Mouse (Mus musculus): ENCODE measurements around the gene Prss3. TPM values are rescaled to one million over a fixed set of nuclear protein-coding genes. Genes with fewer than 3 reads are reported as not detected.
"Not testable (repeated sequence)": the region's sequence is repeated elsewhere in the genome, so short reads cannot be mapped to it uniquely, and the experiment has no call there.

Prss3 gene
- total RNA-seq (2021), result not detected
- long read RNA-seq, experiment 1, result 0 reads
- long read RNA-seq, experiment 2, result 0 reads

GRCm38 (mm10) chr6:41377578-41377977 lies at the start of gene Prss3:
Gene Prss3, minus strand, starts transcription at chr6:41377678.
- DNase-seq (ENCODE audit: low spot score in 2 of 2), result not testable (repeated sequence)

DNA sequence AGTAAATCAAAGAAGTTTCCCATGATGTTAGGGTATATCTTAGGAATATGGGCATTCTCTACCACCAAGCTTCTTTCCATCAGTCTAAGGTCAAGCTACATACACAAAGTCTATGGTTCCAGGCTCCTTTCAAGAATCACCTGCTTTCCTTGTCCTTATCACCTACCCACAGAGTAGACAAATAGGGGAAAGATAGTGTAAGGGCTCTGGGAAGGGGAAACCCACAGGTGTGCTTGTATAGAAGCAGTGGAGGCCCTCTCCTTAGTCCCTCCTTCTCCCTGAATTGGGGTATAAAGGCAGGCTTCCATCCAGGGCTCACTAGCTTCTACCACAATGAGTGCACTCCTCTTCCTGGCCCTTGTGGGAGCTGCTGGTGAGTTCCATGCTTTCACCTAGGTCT lies 14.6 kb upstream of the Prss3 start, which contains the start of gene Gm5771:
TSS of gene Gm5771 (plus strand) at position 301 of the 400 bp plus-strand sequence.
- not testable (repeated sequence) for DNase-seq (ENCODE audit: low spot score in 2 of 2)

- not testable (repeated sequence) for DNase-seq (ENCODE audit: low spot score in 2 of 2)
Measured at GRCm38 (mm10) chr6:41391640-41392039, 14.2 kb upstream of the Prss3 start.

GRCm38 (mm10) chr6:41386781-41387180 lies 9.3 kb upstream of the Prss3 start:
- no peak for DNase-seq (ENCODE audit: low spot score in 2 of 2)

GRCm38 (mm10) chr6:41373772-41374171 lies 3.7 kb downstream of the Prss3 start:
- not testable (repeated sequence) for DNase-seq (ENCODE audit: low spot score in 2 of 2)

GRCm38 (mm10) chr6:41353932-41354331 lies 23.5 kb downstream of the Prss3 start, which contains the start of gene Try10:
Gene Try10, plus strand, starts transcription at chr6:41354105.
- no peak for DNase-seq (ENCODE audit: low spot score in 2 of 2)

Other genes with a start within 250 kb of the Prss3 start
- gene Try4, start 75.4 kb downstream of the Prss3 start, total RNA-seq (2021), result not detected
- gene Try5, start 60.8 kb downstream of the Prss3 start, total RNA-seq (2021), result not detected
- not detected for gene Try10, start 23.6 kb downstream of the Prss3 start, total RNA-seq (2021)
- not detected for gene Gm5771, start 14.7 kb upstream of the Prss3 start, total RNA-seq (2021)
- gene Gm10334, start 68.5 kb upstream of the Prss3 start, total RNA-seq (2021), result not detected
- gene Prss1, start 81.3 kb upstream of the Prss3 start, total RNA-seq (2021), result not detected
- gene Prss2, start 144.1 kb upstream of the Prss3 start, total RNA-seq (2021), result not detected
- 10 to 100 TPM; 61.1 to 62.1 TPM for gene Ephb6, start 227.8 kb upstream of the Prss3 start, total RNA-seq (2021)